Mouse (Mus musculus) brain, embryonic 14.5 days (tissue): Measurements from ENCODE around the gene Brd2.

Source experiments
- CTCF ChIP-seq: fragments of 200-500 bp; IDR thresholded peaks from 2 replicates; pipeline ENCODE4 v1.5.1; 2012; ENCODE audit warnings: inconsistent platforms, mild to moderate bottlenecking, moderate library complexity, borderline replicate concordance; ENCODE audit not compliant: insufficient read depth, insufficient read length; ENCODE audit errors: extremely low read depth
- POLR2A ChIP-seq: fragments of 200-500 bp; IDR thresholded peaks from 2 replicates; pipeline ENCODE4 v1.6.1; 2012; ENCODE audit warnings: mild to moderate bottlenecking, inconsistent platforms, borderline replicate concordance; ENCODE audit not compliant: poor library complexity, insufficient read depth, insufficient read length, severe bottlenecking; ENCODE audit errors: extremely low read depth

DNA sequence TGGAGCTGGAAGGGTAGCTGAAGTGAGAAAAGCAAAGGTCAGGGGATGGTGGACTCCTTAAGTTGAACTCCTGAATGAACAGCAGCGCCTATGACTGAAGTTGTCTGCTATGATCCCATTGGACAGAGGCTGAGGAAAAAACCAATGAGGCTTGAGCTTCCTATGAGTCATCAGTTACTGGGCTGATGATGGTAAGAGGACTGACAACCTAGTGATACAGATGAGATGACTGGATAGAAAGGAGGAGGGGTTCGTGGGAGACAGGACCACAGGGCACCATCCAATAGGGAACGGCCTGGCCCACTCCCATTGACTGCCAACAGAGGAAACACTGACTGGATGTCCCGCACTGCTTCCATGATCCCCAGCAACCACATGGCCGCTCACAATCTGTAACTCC lies 42.8 kb downstream of the Brd2 start:
- TF ChIP-seq CTCF = no peak
- no peak for TF ChIP-seq POLR2A
